Mouse (Mus musculus) stomach, postnatal 0 days (tissue): Measurements from ENCODE around the gene Il18.

Experiments used
- CTCF ChIP-seq: IDR thresholded peaks from 2 replicates; pipeline ENCODE4 v1.5.1; 2016; ENCODE audit warnings: antibody characterized with exemption, low read depth, mild to moderate bottlenecking, moderate library complexity
- EP300 ChIP-seq: optimal IDR thresholded peaks from 2 replicates; pipeline ENCODE3; 2016; ENCODE audit warnings: antibody characterized with exemption

DNA sequence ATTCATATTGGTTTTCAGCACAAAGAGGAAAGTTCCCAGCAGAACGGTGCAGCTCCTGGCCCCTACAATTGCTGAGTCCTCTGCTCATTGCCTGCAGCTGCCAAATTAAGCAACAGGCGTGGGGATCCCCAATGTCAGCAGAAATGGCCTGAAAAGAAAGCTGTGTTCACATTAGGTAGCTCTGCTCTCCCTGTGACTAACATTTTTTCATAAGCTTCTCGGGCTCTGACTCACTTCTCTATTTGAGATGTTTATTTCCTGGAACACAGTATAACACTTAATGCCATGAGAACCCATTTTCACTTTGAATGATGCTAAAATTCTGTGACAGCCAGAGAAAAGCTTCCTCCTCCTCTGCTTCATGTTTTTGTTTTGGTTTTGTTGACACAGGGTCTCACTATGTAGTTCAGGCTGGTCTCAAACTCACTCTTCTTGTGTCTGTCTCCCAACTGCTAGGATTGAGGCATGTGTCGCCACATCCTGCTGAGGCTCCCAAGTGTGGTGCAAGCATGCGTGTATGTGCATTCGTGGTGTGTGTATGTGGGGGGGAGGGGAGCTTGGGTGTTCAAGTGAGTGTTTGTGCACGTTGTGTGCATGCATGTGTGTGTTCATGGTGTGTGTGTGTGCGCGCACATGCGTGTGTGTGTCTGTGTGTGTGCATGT, 36.4 kb downstream of the Il18 start:
- TF ChIP-seq CTCF (no peak), EP300 (no peak)
